Mouse (Mus musculus) CH12.LX (cell line): ENCODE results near the gene Ano8.

Source experiments
- BHLHE40 ChIP-seq: IDR thresholded peaks from 2 replicates; pipeline ENCODE4 v1.6.1; 2011; ENCODE audit warnings: mild to moderate bottlenecking, low read depth, low read length, improper control_type of control experiment
- CTCF ChIP-seq, 2 experiments: IDR thresholded peaks in 1 of 2; conservative IDR thresholded peaks in 1 of 2; 2 replicates each; pipeline ENCODE4 v1.5.1; 2011 to 2012; ENCODE audit warnings: low read depth in 2 of 2, low read length in 2 of 2, improper control_type of control experiment in 1 of 2, inconsistent platforms in 1 of 2, mild to moderate bottlenecking in 1 of 2, moderate library complexity in 1 of 2
- ELF1 ChIP-seq: IDR thresholded peaks from 2 replicates; pipeline ENCODE4 v1.6.1; 2014; ENCODE audit warnings: low read depth, mild to moderate bottlenecking, inconsistent platforms, low read length, improper control_type of control experiment
- EP300 ChIP-seq: IDR thresholded peaks from 2 replicates; pipeline ENCODE4 v1.6.1; 2011; ENCODE audit warnings: low read length, improper control_type of control experiment
- HCFC1 ChIP-seq: IDR thresholded peaks from 2 replicates; pipeline ENCODE4 v1.6.1; 2012; ENCODE audit warnings: low read depth, mild to moderate bottlenecking, inconsistent platforms, low read length, improper control_type of control experiment
- POLR2A ChIP-seq: IDR thresholded peaks from 2 replicates; pipeline ENCODE4 v1.6.1; 2011; ENCODE audit warnings: low read depth, mild to moderate bottlenecking, improper control_type of control experiment, low read length
- SMC3 ChIP-seq: IDR thresholded peaks from 2 replicates; pipeline ENCODE4 v1.6.1; 2011; ENCODE audit warnings: low read depth, low read length, improper control_type of control experiment
- TBP ChIP-seq: conservative IDR thresholded peaks from 2 replicates; pipeline ENCODE4 v1.6.1; 2011; ENCODE audit warnings: low read depth, low read length, improper control_type of control experiment
- UBTF ChIP-seq: IDR thresholded peaks from 2 replicates; pipeline ENCODE4 v1.6.1; 2012; ENCODE audit warnings: low read depth, mild to moderate bottlenecking, inconsistent platforms, low read length, improper control_type of control experiment, moderate library complexity
- USF1 ChIP-seq: IDR thresholded peaks from 2 replicates; pipeline ENCODE4 v1.6.1; 2014; ENCODE audit warnings: low read depth, mild to moderate bottlenecking, inconsistent platforms, low read length, improper control_type of control experiment
- ZC3H11A ChIP-seq: IDR thresholded peaks from 2 replicates; pipeline ENCODE4 v1.6.1; 2012; ENCODE audit warnings: low read depth, mild to moderate bottlenecking, inconsistent platforms, low read length, improper control_type of control experiment
- ZNF384 ChIP-seq: IDR thresholded peaks from 2 replicates; pipeline ENCODE4 v1.6.1; 2012; ENCODE audit warnings: low read depth, low read length, improper control_type of control experiment, inconsistent platforms

GRCm38 (mm10) chr8:71470146-71470912, 15.4 kb downstream of the Ano8 start:
- TF ChIP-seq EP300 (no peak), POLR2A (no peak), CTCF (conservative IDR thresholded peaks at IDR 0.05 in 1 of 2, IDR thresholded peaks at IDR 0.05 in 1 of 2; ENCODE audit: low read depth in 2 of 2, low read length in 2 of 2) (no peak), TBP (no peak), HCFC1 (no peak), SMC3 (no peak), ZNF384 (no peak), ELF1 (no peak), ZC3H11A (no peak), USF1 (no peak), UBTF (no peak), BHLHE40 (no peak)
